Mouse (Mus musculus): ENCODE results near the gene Hdgfl3.

DNA sequence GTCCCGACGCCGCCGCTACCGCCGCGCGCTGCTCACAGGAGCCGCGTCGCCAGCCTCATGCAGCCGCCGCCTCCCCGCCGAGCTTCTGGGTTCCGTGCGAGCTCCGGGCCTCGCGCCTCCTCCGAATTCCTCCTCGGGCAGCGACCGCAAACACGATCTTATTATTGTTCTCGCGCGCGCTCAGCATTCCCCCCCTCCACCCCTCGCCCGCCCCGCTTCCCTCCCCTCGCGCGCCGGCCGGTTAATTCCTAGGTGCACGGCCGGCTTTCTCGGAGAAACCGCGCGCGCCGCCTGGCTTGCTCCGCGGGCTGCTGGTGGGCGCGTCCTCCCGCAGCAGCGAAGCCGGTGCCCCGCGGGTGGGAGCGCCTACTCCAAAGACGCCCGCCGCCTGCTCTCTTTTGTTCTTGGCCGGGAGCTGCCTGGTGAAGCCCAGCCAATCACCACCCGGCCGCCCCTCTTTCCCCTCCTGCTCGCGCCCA lies at the start of gene Hdgfl3:
- TF ChIP-seq CTCF (IDR thresholded peaks at IDR 0.05; ENCODE audit: low read depth, low read length) (no peak), POLR2A (IDR thresholded peaks at IDR 0.05; ENCODE audit: extremely low read depth, insufficient read depth, low read length) (no peak)

Data from liver, adult 2 months (tissue).